Mouse (Mus musculus) olfactory bulb, adult 2 months (tissue): ENCODE measurements around the gene 2210016L21Rik.

Source experiments
- CTCF ChIP-seq: fragments of 200-500 bp; IDR thresholded peaks from 2 replicates; pipeline ENCODE4 v1.5.1; 2012; ENCODE audit warnings: low read depth, mild to moderate bottlenecking, low read length, moderate library complexity; ENCODE audit not compliant: insufficient read depth
- POLR2A ChIP-seq: fragments of 200-500 bp; IDR thresholded peaks from 2 replicates; pipeline ENCODE4 v1.6.1; 2012; ENCODE audit warnings: mild to moderate bottlenecking, low read depth, low read length, moderate library complexity; ENCODE audit not compliant: insufficient read depth

DNA sequence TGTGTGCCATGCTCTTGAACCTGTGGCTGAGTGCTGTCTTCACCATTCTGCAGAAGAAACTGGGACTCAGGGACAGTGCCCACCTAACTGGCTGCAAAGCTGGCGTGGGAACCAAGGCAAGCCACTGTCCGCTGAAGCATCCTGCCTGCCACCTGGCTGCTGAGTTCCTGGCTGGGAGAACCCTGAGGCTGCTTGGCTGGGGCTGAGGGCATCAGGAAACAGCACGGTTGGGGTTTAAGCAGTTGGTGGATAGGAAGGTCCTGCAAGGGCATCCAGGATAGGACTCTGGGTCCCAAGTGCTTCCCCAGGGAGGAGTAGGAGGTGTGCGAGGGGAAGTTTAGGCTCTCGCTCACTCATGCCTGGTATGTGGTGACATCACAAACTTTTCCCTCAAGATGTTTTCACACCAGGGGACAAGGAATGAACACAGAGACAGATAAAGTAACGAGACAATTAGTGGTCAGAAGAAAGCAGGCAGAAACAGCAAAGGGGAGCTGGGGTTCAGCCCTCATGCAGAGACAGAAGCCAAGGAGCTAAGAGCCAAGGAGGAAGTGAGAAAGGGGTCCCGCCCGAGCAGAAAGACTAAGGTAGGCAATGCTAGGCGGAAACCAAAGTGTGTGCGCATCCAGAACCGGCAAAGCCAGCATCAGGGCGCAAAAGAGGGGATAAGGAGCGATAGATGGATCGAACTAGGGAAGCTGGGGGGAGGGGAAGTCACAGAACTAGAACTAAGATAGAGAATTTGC, 25.7 kb downstream of the 2210016L21Rik start:
- TF ChIP-seq CTCF (no peak), POLR2A (no peak)
